Comparison of ENCODE assay signal across 22 mouse cellular contexts in the genomic region with DNA sequence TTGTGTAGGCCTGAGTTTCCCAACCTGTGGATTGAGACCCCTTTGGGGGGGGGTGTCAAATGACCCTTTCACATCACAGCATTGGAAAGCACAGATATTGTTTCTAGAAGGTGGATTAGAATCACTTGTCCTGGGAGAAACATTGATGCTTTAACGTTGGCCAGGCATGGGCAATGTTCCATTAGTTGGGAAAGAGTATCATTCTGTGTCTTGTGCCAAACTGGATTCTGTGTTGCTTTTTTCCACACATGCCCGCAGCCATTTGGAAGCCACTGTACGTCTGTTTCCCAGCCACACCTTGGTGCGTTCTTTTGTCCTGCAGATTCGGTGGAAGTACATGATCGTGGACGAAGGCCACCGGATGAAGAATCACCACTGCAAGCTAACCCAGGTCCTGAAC.
DNase-seq lines count a peak whose midpoint lies in the region; ATAC-seq and TF ChIP-seq lines count a peak whose summit lies in the region.
"Had no signal": no experiment of that assay in that cellular context is flagged by ENCODE, and none has a peak within 500 bp of the region (broad histone marks: within the 10 kb centered on the region; RNA-seq: fewer than 3 reads in every experiment).

No protein-coding gene starts in this region.

- no peak for TF ChIP-seq EP300 in CH12.LX (IDR thresholded peaks at IDR 0.05; ENCODE audit: low read length)

- H3K27ac ChIP-seq in layer of hippocampus, adult 2 months, result peak overlapping the region; percentile 20; the same call in 1 of the 2 replicates
- no peak overlapping the region for H3K27ac ChIP-seq in CH12.LX (ENCODE audit: insufficient read depth, low read depth)
- H3K27ac ChIP-seq in midbrain, embryonic 16.5 days (ENCODE audit: low read length), result no peak overlapping the region

- H3K4me2 ChIP-seq in CH12.LX (ENCODE audit: insufficient read depth, low read depth, poor library complexity, severe bottlenecking), result no peak overlapping the region
- no peak overlapping the region for H3K4me2 ChIP-seq in midbrain, embryonic 16.5 days (ENCODE audit: low read length)

- H3K79me2 ChIP-seq in CH12.LX (replicated peaks; ENCODE audit: control insufficient read depth, extremely low read depth, insufficient read depth, poor library complexity, severe bottlenecking), result 0 out of 2 replicates have a peak, but pooled peaks cover 2% of the 10 kb centered on the region

- H3K27me3 ChIP-seq in CH12.LX (replicated peaks), result no peaks in the 10 kb centered on the region
- no peaks in the 10 kb centered on the region for H3K27me3 ChIP-seq in midbrain, embryonic 16.5 days (ENCODE audit: control insufficient read depth, insufficient read depth, low read depth, low read length)
- H3K27me3 ChIP-seq: Patski had no signal

- peaks cover 5% of the 10 kb centered on the region for H3K9me3 ChIP-seq in CH12.LX (replicated peaks; ENCODE audit: low read length)
- no peaks in the 10 kb centered on the region for H3K9me3 ChIP-seq in midbrain, embryonic 16.5 days (replicated peaks; ENCODE audit: control insufficient read depth, low read length, poor library complexity, severe bottlenecking)

- 95% methylated on average over 8 of the region's 8 CpGs for WGBS in midbrain, embryonic 16.5 days

- DNase-seq in layer of hippocampus, adult 2 months (ENCODE audit: low spot score in 2 of 2), result no peak
- no peak for DNase-seq in layer of hippocampus, adult 8-10 months (ENCODE audit: low spot score in 2 of 2)
- DNase-seq in CH12.LX (ENCODE audit: extremely low read depth) (no peak), adipocyte (ENCODE audit: low spot score) (peak; percentile 58)
- peak; percentile 51 for DNase-seq in fat pad, adult 2 months (ENCODE audit: extremely low read depth, low read depth, low spot score)
- no peak for DNase-seq in cerebellum, adult 9-11 months
- no peak for DNase-seq in thymus, postnatal 36 days
- DNase-seq: adrenal gland, adult 2 months; adrenal gland, adult 8-10 months; adrenal gland, postnatal 10 days; adrenal gland, postnatal 14 days; adrenal gland, postnatal 25 days; adrenal gland, postnatal 36 days; B cell, adult 2 months; cerebellum, adult 11 months; cerebellum, adult 11-12 months; cerebellum, adult 18-20 months; cerebellum, adult 2 months had no signal

- TF ChIP-seq POLR2A in CH12.LX (IDR thresholded peaks at IDR 0.05; ENCODE audit: low read depth, low read length), result no peak

- in situ Hi-C loops in CH12.LX (cut with MboI; ENCODE audit: low pct_ligation_motif_present, low pct_unique_long_range_greater_than_20kb, low sequenced_read_pairs), result no loop called here

- H3K4me3 ChIP-seq in layer of hippocampus, adult 2 months, result no peak overlapping the region
- no peak overlapping the region for H3K4me3 ChIP-seq in CH12.LX (replicated peaks in 1 of 3; ENCODE audit: low read depth in 2 of 3, low read length in 2 of 3, poor library complexity in 1 of 3)
- H3K4me3 ChIP-seq in midbrain, embryonic 16.5 days (ENCODE audit: low read depth, low read length), result no peak overlapping the region

- no peak for TF ChIP-seq RAD21 in CH12.LX (IDR thresholded peaks at IDR 0.05; ENCODE audit: low read depth, low read length)

- dilution Hi-C loops in CH12.LX (cut with MboI; ENCODE audit: extremely low pct_ligation_motif_present, extremely low pct_unique_long_range_greater_than_20kb, low sequenced_read_pairs), result no loop called here

- no peak overlapping the region for H3K9ac ChIP-seq in CH12.LX (ENCODE audit: insufficient read depth, low read depth)
- no peak overlapping the region for H3K9ac ChIP-seq in midbrain, embryonic 16.5 days (ENCODE audit: low read depth, low read length)

- no peak for ATAC-seq in midbrain, embryonic 16.5 days
- ATAC-seq: activated CD4-positive, CD25-positive, alpha-beta regulatory T cell, adult 4 months; CD4-positive, CD25-positive, alpha-beta regulatory T cell, adult 4 months; Patski had no signal

- H3K36me3 ChIP-seq in CH12.LX (replicated peaks in 1 of 2; ENCODE audit: control insufficient read depth in 1 of 2, insufficient read depth in 1 of 2, low read length in 1 of 2), result peaks cover 36 to 77% of the 10 kb centered on the region in 2 experiments
- peaks cover 5% of the 10 kb centered on the region; the same call in 1 of the 2 replicates for H3K36me3 ChIP-seq in midbrain, embryonic 16.5 days (ENCODE audit: control insufficient read depth, insufficient read depth, low read length)

- H3K4me1 ChIP-seq in CH12.LX (ENCODE audit: control insufficient read depth in 1 of 2, insufficient read depth in 2 of 2), result peaks cover 17 to 44% of the 10 kb centered on the region in 2 experiments
- peaks cover 7% of the 10 kb centered on the region; the same call in 1 of the 2 replicates for H3K4me1 ChIP-seq in midbrain, embryonic 16.5 days (ENCODE audit: control insufficient read depth, insufficient read depth, low read length)

- TF ChIP-seq CTCF in layer of hippocampus, adult 2 months (conservative IDR thresholded peaks at IDR 0.05), result no peak
- TF ChIP-seq CTCF in CH12.LX (conservative IDR thresholded peaks at IDR 0.05 in 1 of 2, IDR thresholded peaks at IDR 0.05 in 1 of 2; ENCODE audit: low read depth in 2 of 2, low read length in 2 of 2), result no peak

TF ChIP-seq in CH12.LX, 34 proteins besides CTCF, POLR2A, EP300 and RAD21:
- TF ChIP-seq UBTF (IDR thresholded peaks at IDR 0.05; ENCODE audit: low read depth, low read length), result no peak
- TF ChIP-seq CHD2 (IDR thresholded peaks at IDR 0.05; ENCODE audit: low read length), result 0 out of 2 replicates have a peak, but pooled peaks have one; percentile 6
- TF ChIP-seq USF2 (conservative IDR thresholded peaks at IDR 0.05; ENCODE audit: low read depth, low read length), result no peak
- no peak for TF ChIP-seq MXI1 (IDR thresholded peaks at IDR 0.05; ENCODE audit: low read depth, low read length)
- 0 out of 2 replicates have a peak, but pooled peaks have one; percentile 4 for TF ChIP-seq IRF4 (IDR thresholded peaks at IDR 0.05; ENCODE audit: low read depth, low read length)
TF ChIP-seq in CH12.LX: peak in this region for 2.

Comparison
In these comparisons a context has a peak if more than half of its experiments do, and no peak if none do; other contexts are left out.
1. DNase-seq: peak in adipocyte (single experiment) and fat pad, adult 2 months (single experiment); none in layer of hippocampus, adult 2 months (0 of 2), layer of hippocampus, adult 8-10 months (0 of 2), CH12.LX (single experiment), cerebellum, adult 9-11 months (single experiment) and thymus, postnatal 36 days (0 of 2).